Mouse (Mus musculus): Measurements from ENCODE around the gene BC030500. TPM values are rescaled to one million over a fixed set of nuclear protein-coding genes. Genes with fewer than 3 reads are reported as not detected.
A peak's percentile ranks its signal among the peaks of the same experiment; 100 is the strongest.

Gene BC030500
- 8.9 and 15.7 TPM in 2 replicates for polyA plus RNA-seq (2014; fragmentation: Nextera tagmentation; extraction: Ambion mirVana)

DNA sequence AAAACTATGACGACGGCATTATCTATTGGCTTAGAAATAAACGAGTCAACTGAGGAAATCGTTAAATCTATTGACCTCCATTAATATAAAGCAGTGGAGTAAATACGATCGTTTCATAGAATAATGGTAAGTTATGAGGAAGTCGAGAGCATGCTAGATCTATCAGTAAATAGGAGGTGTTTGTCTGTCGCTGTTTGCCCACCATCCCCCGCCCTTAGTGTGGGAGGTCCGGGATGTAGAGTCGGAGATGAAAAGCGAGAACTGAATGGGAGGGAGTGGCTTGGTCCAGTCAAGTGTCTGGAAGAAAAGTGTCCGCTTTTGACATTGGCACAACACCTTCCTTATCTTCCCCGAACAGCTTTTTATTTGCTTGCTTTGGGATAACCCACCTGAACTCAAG is at the start of gene BC030500:
Gene BC030500 (plus strand): TSS at position 79 of the 400 bp plus-strand sequence.
- H3K4me3 ChIP-seq (replicated peaks; ENCODE audit: low read depth, low read length) = peak within 1 kb of the TSS; percentile 66
- no peaks in the 10 kb centered on the region for H3K27me3 ChIP-seq (ENCODE audit: control insufficient read depth, insufficient read depth, low read length)
- H3K4me1 ChIP-seq (ENCODE audit: control insufficient read depth, insufficient read depth, low read length) = 0 out of 2 replicates have a peak, but pooled peaks cover 7% of the 10 kb centered on the region
- WGBS = 5% methylated on average over 14 of the region's 14 CpGs
- H3K4me2 ChIP-seq (ENCODE audit: low read length) = peak within 1 kb of the TSS; percentile 69
- no peaks in the 10 kb centered on the region for H3K9me3 ChIP-seq (ENCODE audit: control insufficient read depth, low read length)
- DNase-seq (peak; percentile 36), ATAC-seq (ENCODE audit: low FRiP score, low TSS enrichment) (no peak)
- peak within 1 kb of the TSS; percentile 72 for H3K9ac ChIP-seq (replicated peaks; ENCODE audit: low read length)
- H3K36me3 ChIP-seq (ENCODE audit: control insufficient read depth, insufficient read depth, low read length) = no peaks in the 10 kb centered on the region
- peak within 1 kb of the TSS; percentile 75 for H3K27ac ChIP-seq (replicated peaks; ENCODE audit: low read depth, low read length)

DNA sequence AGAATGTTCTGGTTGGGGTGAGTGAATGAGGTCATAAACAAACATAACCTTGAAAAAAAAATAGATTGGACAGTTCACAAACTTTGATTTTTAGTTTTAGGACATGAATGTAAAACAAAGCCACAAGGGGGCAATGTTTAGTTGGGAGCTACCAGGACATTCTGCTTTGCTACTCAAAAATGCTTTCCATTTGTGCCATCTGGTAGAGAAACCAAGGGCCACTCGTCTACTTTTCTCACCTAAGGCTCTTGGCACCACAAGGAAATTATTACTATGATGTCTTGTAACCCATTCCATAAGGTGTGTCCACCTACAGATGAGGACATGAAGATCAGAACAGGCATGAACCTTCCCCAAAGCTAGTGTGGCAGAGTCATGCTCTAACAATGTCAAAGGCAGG is 25.1 kb upstream of the BC030500 start:
- Histone ChIP-seq H3K27me3 (ENCODE audit: control insufficient read depth, insufficient read depth, low read length) (no peaks in the 10 kb centered on the region), H3K27ac (replicated peaks; ENCODE audit: low read depth, low read length) (no peak overlapping the region), H3K36me3 (ENCODE audit: control insufficient read depth, insufficient read depth, low read length) (no peaks in the 10 kb centered on the region), H3K9ac (replicated peaks; ENCODE audit: low read length) (no peak overlapping the region), H3K4me2 (ENCODE audit: low read length) (no peak overlapping the region), H3K9me3 (ENCODE audit: control insufficient read depth, low read length) (no peaks in the 10 kb centered on the region), H3K4me1 (ENCODE audit: control insufficient read depth, insufficient read depth, low read length) (no peaks in the 10 kb centered on the region), H3K4me3 (replicated peaks; ENCODE audit: low read depth, low read length) (no peak overlapping the region)
- WGBS = 10% methylated on average over 1 of the region's 1 CpGs
- ATAC-seq (ENCODE audit: low FRiP score, low TSS enrichment) = no peak
- DNase-seq = peak; percentile 68

DNA sequence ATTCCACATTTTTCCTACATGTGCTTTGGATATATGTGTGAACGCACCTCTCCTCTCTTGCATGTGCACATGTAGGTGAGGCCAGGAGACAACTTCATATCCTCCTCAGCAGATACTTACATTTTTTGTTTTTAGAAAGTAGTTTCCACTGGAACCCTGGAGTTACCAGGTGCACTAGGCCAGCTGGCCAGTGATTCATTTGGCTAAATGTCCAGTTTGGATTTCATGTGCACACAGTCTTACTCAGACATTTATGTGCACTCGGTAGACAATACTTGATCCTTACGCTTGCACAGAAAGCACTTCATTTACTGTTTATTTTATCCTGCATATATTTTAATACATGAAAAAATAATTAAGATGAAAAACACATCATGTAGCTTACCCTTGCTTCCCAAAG is 21.0 kb upstream of the BC030500 start:
- no peak for ATAC-seq (ENCODE audit: low FRiP score, low TSS enrichment)
- DNase-seq = no peak
- Histone ChIP-seq H3K4me2 (ENCODE audit: low read length) (no peak overlapping the region), H3K27ac (replicated peaks; ENCODE audit: low read depth, low read length) (no peak overlapping the region), H3K9me3 (ENCODE audit: control insufficient read depth, low read length) (no peaks in the 10 kb centered on the region), H3K4me3 (replicated peaks; ENCODE audit: low read depth, low read length) (no peak overlapping the region), H3K36me3 (ENCODE audit: control insufficient read depth, insufficient read depth, low read length) (no peaks in the 10 kb centered on the region), H3K4me1 (ENCODE audit: control insufficient read depth, insufficient read depth, low read length) (no peaks in the 10 kb centered on the region), H3K27me3 (ENCODE audit: control insufficient read depth, insufficient read depth, low read length) (no peaks in the 10 kb centered on the region), H3K9ac (replicated peaks; ENCODE audit: low read length) (no peak overlapping the region)
- 93% methylated on average over 3 of the region's 3 CpGs for WGBS

DNA sequence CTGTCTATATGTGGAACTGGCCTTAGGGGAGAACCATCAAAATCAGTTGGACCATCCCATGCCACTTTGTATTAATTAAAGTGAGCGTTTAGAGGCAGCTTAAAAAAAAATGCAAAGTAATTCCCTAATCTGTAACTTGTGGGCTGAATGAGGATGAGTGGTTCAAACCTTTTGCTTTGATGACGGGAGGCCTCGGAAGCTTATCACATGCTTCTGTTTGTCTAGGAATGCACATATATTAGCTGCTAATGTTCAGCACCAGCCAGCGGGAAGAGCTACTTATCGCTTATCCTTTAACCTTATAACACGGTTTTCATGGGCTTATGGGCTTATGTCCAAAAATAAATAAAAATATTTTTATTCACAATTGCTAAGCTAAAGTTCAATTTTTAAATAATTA is 15.6 kb upstream of the BC030500 start:
- ATAC-seq (ENCODE audit: low FRiP score, low TSS enrichment) = peak; percentile 71
- WGBS = 42% methylated on average over 6 of the region's 6 CpGs

DNA sequence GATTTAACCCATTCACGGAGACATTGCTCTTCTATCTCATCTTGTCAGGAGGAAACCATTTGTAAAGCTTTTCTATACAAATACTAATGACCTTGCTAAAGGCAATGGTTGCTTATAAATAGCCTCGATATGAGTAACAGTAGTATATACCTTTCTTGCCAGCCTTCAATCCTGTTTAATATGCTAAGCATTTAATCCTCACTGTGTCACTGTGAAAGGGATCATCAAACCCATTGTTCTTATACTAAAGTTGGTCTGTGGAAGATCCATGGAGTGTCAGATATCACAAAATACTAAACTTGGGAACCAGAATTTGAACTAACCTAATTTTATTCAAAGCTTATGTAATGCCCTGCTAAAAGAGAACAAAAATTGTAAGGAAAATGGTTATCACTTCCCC is 7.1 kb upstream of the BC030500 start:
- no peak for ATAC-seq (ENCODE audit: low FRiP score, low TSS enrichment)
- H3K9ac ChIP-seq (replicated peaks; ENCODE audit: low read length) = no peak overlapping the region
- H3K36me3 ChIP-seq (ENCODE audit: control insufficient read depth, insufficient read depth, low read length) = no peaks in the 10 kb centered on the region
- no peak overlapping the region for H3K27ac ChIP-seq (replicated peaks; ENCODE audit: low read depth, low read length)
- H3K27me3 ChIP-seq (ENCODE audit: control insufficient read depth, insufficient read depth, low read length) = no peaks in the 10 kb centered on the region
- no peaks in the 10 kb centered on the region for H3K4me1 ChIP-seq (ENCODE audit: control insufficient read depth, insufficient read depth, low read length)
- H3K4me3 ChIP-seq (replicated peaks; ENCODE audit: low read depth, low read length) = no peak overlapping the region
- WGBS = 5% methylated on average over 2 of the region's 2 CpGs
- DNase-seq = peak; percentile 11
- H3K9me3 ChIP-seq (ENCODE audit: control insufficient read depth, low read length) = no peaks in the 10 kb centered on the region
- no peak overlapping the region for H3K4me2 ChIP-seq (ENCODE audit: low read length)

More for the DNA sequence above, 15.6 kb upstream of the BC030500 start:
- Histone ChIP-seq H3K9me3 (ENCODE audit: control insufficient read depth, low read length) (no peaks in the 10 kb centered on the region), H3K27me3 (ENCODE audit: control insufficient read depth, insufficient read depth, low read length) (no peaks in the 10 kb centered on the region), H3K36me3 (ENCODE audit: control insufficient read depth, insufficient read depth, low read length) (no peaks in the 10 kb centered on the region), H3K9ac (replicated peaks; ENCODE audit: low read length) (no peak overlapping the region), H3K4me3 (replicated peaks; ENCODE audit: low read depth, low read length) (no peak overlapping the region), H3K27ac (replicated peaks; ENCODE audit: low read depth, low read length) (no peak overlapping the region), H3K4me1 (ENCODE audit: control insufficient read depth, insufficient read depth, low read length) (no peaks in the 10 kb centered on the region), H3K4me2 (ENCODE audit: low read length) (no peak overlapping the region)
- peak; percentile 51 for DNase-seq

DNA sequence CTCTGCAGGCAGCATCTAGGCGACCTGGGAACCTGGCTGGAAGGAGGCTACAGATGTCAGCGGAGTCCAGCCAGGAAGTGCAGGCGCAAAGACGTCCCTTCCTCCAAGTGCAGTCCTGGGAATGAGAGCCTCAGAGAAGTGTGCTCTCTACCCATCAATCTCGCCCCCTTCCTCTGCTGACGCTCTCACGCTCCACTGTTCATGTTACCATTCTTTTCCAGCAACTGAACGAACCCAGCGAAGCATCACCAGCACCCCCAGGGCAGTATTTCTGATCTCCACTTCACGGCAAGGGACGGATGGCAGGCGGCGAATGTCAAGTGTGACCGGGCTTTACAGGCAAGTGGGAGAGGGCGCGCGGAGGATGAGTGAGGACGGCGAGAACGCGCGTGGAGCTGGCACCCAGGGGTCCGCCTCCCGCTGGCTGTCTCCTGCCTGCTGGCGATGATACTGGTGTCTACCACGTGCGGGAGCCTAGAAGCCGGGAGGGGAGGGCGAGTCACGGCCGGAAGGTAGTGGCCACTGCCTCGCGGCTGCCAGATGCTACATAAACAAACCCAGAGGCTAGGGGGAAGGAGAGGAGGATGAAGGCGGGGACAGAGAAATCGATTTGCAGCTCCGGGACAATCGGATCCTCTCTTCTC is 763 bp downstream of the BC030500 start, which contains the start of gene Galntl6:
Gene Galntl6 (minus strand): TSS at position 445 of the 644 bp plus-strand sequence.
- peak; percentile 72 for DNase-seq
- 0 out of 2 replicates have a peak, but pooled peaks cover 7% of the 10 kb centered on the region for H3K4me1 ChIP-seq (ENCODE audit: control insufficient read depth, insufficient read depth, low read length)
- under 1% methylated on average over 37 of the region's 37 CpGs for WGBS
- H3K36me3 ChIP-seq (ENCODE audit: control insufficient read depth, insufficient read depth, low read length) = no peaks in the 10 kb centered on the region
- no peaks in the 10 kb centered on the region for H3K27me3 ChIP-seq (ENCODE audit: control insufficient read depth, insufficient read depth, low read length)
- ATAC-seq (ENCODE audit: low FRiP score, low TSS enrichment) = peak; percentile 73
- H3K9ac ChIP-seq (replicated peaks; ENCODE audit: low read length) = peak within 1 kb of the TSS; percentile 72
- peak within 1 kb of the TSS; percentile 66 for H3K4me3 ChIP-seq (replicated peaks; ENCODE audit: low read depth, low read length)
- H3K27ac ChIP-seq (replicated peaks; ENCODE audit: low read depth, low read length) = peak within 1 kb of the TSS; percentile 75
- peak within 1 kb of the TSS; percentile 69 for H3K4me2 ChIP-seq (ENCODE audit: low read length)
- no peaks in the 10 kb centered on the region for H3K9me3 ChIP-seq (ENCODE audit: control insufficient read depth, low read length)

DNA sequence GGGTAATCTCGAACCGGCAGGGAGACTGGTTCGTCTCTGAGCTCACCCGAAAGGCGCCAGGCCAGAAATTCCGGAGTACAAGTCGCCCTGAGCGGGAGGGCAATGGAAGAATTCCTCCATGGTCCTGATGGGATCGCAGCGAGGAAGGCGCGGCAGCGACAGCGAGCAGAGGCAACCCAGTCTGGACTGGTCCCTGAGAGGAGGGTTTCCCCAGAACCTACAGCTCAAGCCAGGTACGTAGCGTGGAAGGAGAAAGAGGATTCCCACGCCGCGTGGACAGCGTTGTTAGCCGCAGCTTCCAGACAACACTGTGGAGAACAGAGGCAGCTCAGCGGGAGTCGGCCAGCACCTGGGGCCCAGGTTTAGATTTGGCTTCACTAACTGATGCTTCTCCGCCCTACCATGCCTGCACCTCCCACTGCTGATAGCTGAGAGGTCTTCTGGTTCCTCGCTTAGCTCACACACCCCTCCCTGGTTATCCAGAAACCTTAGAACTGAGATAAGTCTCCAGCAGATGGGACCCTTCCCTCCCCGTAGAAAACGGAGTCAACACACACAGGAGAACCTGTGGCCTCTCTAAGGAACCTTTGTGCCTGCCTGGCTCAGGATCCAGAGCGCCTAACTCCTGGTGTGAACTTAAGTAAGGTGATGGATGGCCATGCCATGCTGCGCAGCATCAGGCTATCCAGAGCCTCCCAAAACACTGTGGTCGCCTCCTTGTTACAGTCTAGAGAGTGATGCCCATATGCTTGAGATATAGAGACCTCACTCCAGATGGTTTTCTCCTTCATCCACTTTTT is 1.5 kb downstream of the BC030500 start:
- 0 out of 2 replicates have a peak, but pooled peaks cover 7% of the 10 kb centered on the region for H3K4me1 ChIP-seq (ENCODE audit: control insufficient read depth, insufficient read depth, low read length)
- peak overlapping the region; percentile 66 for H3K4me3 ChIP-seq (replicated peaks; ENCODE audit: low read depth, low read length)
- WGBS = 3% methylated on average over 30 of the region's 30 CpGs
- H3K27me3 ChIP-seq (ENCODE audit: control insufficient read depth, insufficient read depth, low read length) = no peaks in the 10 kb centered on the region
- peak overlapping the region; percentile 75 for H3K27ac ChIP-seq (replicated peaks; ENCODE audit: low read depth, low read length)
- DNase-seq (peak; percentile 70), ATAC-seq (ENCODE audit: low FRiP score, low TSS enrichment) (peak; percentile 75)
- peak overlapping the region; percentile 72 for H3K9ac ChIP-seq (replicated peaks; ENCODE audit: low read length)
- H3K9me3 ChIP-seq (ENCODE audit: control insufficient read depth, low read length) = no peaks in the 10 kb centered on the region
- H3K4me2 ChIP-seq (ENCODE audit: low read length) = peak overlapping the region; percentile 69
- no peaks in the 10 kb centered on the region for H3K36me3 ChIP-seq (ENCODE audit: control insufficient read depth, insufficient read depth, low read length)

DNA sequence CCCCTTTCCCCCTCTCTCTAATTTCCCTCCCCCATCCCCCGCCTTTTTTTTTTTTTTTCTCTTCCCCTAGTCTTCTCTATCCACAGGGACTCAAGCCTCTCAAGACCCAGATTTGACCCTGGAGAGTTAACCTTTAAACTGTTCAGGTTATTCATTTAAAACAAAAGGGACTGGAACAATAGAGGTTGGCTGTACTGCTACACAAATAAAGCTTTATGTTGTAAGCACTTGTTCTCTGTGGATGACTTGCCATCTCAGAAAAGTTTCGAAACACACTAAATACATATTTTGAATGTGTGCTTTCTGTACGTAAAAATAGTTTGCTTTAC is 2.0 kb downstream of the BC030500 start:
- Histone ChIP-seq H3K27me3 (ENCODE audit: control insufficient read depth, insufficient read depth, low read length) (no peaks in the 10 kb centered on the region), H3K9ac (replicated peaks; ENCODE audit: low read length) (peak overlapping the region; percentile 72; the same call in 1 of the 2 replicates), H3K27ac (replicated peaks; ENCODE audit: low read depth, low read length) (no peak overlapping the region), H3K4me1 (ENCODE audit: control insufficient read depth, insufficient read depth, low read length) (0 out of 2 replicates have a peak, but pooled peaks cover 7% of the 10 kb centered on the region), H3K9me3 (ENCODE audit: control insufficient read depth, low read length) (no peaks in the 10 kb centered on the region), H3K36me3 (ENCODE audit: control insufficient read depth, insufficient read depth, low read length) (no peaks in the 10 kb centered on the region), H3K4me3 (replicated peaks; ENCODE audit: low read depth, low read length) (peak overlapping the region; percentile 66), H3K4me2 (ENCODE audit: low read length) (peak overlapping the region; percentile 69)
- no peak for DNase-seq
- WGBS = 54% methylated on average over 3 of the region's 3 CpGs
- ATAC-seq (ENCODE audit: low FRiP score, low TSS enrichment) = no peak

Measured in midbrain, embryonic 14.5 days (tissue).